Mouse (Mus musculus) heart, embryonic 13.5 days (tissue): ENCODE data around the gene Dmrtc1c1. TPM values are rescaled to one million over a fixed set of nuclear protein-coding genes. Genes with fewer than 3 reads are reported as not detected.
"Not testable (repeated sequence)": the region's sequence is repeated elsewhere in the genome, so short reads cannot be mapped to it uniquely, and the experiment has no call there.

Experiments
- ATAC-seq: fragments of 200-750 bp; cut with Nextera tagmentation; 2 replicates; pipeline ENCODE4 v1.8.0; 2017; ENCODE audit warnings: moderate TSS enrichment; ENCODE audit not compliant: insufficient number of reproducible peaks, low FRiP score, low TSS enrichment; ENCODE audit errors: extremely low read depth
- H3K27ac ChIP-seq: fragments of 300-500 bp; sonication (generic); replicated peaks from 2 replicates; pipeline ENCODE4 v1.5.1; 2015; ENCODE audit warnings: moderate library complexity, mild to moderate bottlenecking, inconsistent platforms
- H3K27me3 ChIP-seq: fragments of 300-500 bp; sonication (generic); replicated peaks from 2 replicates; pipeline ENCODE4 v1.6.1; 2015; ENCODE audit warnings: mild to moderate bottlenecking, inconsistent platforms
- H3K36me3 ChIP-seq: fragments of 300-500 bp; sonication (generic); 2 replicates; pipeline ENCODE4 v1.6.1; 2015; ENCODE audit warnings: mild to moderate bottlenecking, inconsistent platforms
- H3K4me1 ChIP-seq: fragments of 300-500 bp; sonication (generic); 2 replicates; pipeline ENCODE4 v1.6.1; 2015; ENCODE audit warnings: inconsistent platforms
- H3K4me2 ChIP-seq: fragments of 300-500 bp; sonication (generic); 2 replicates; pipeline ENCODE4 v1.6.1; 2015; ENCODE audit warnings: inconsistent platforms, mild to moderate bottlenecking, moderate library complexity
- H3K4me3 ChIP-seq: fragments of 300-500 bp; sonication (generic); 2 replicates; pipeline ENCODE4 v1.5.1; 2015; ENCODE audit warnings: moderate library complexity, mild to moderate bottlenecking, inconsistent platforms
- H3K9ac ChIP-seq: fragments of 300-500 bp; sonication (generic); 2 replicates; pipeline ENCODE4 v1.6.1; 2015; ENCODE audit warnings: inconsistent platforms, mild to moderate bottlenecking, moderate library complexity
- H3K9me3 ChIP-seq: fragments of 300-500 bp; sonication (generic); 2 replicates; pipeline ENCODE4 v1.6.1; 2016; ENCODE audit warnings: inconsistent platforms
- WGBS: fragments of 180-500 bp; shearing (Covaris S2); methylation state at CpG from one replicate; pipeline ENCODE4 v1.1.7; 2015; ENCODE audit warnings: mixed read lengths; 5-methylcytosine and 5-hydroxymethylcytosine counted together
- polyA plus RNA-seq: library from polyadenylated mRNA; unstranded; fragments of >200 nt; fragmentation: Nextera tagmentation; extraction: Ambion mirVana; gene quantifications from 2 replicates; pipeline ENCODE4 v1.2.1, GENCODE M21; 2015

Gene Dmrtc1c1
- polyA plus RNA-seq, result not detected in 2 replicates

GRCm38 (mm10) chrX:102802663-102803062, at the start of gene Dmrtc1c1:
Dmrtc1c1 (plus strand) TSS chrX:102802963.
- not testable (repeated sequence) for H3K27me3 ChIP-seq, H3K27ac ChIP-seq, H3K4me1 ChIP-seq, H3K4me2 ChIP-seq, ATAC-seq, H3K36me3 ChIP-seq, H3K4me3 ChIP-seq, H3K9ac ChIP-seq, H3K9me3 ChIP-seq
- no CpG with 5 or more reads among the region's 14 CpGs for WGBS

- 50% methylated on average over 4 of the region's 4 CpGs for WGBS
- Histone ChIP-seq H3K4me1 (no peaks in the 10 kb centered on the region), H3K27me3 (peaks cover 8% of the 10 kb centered on the region), H3K4me3 (no peak overlapping the region), H3K36me3 (no peaks in the 10 kb centered on the region), H3K4me2 (no peak overlapping the region), H3K9me3 (no peaks in the 10 kb centered on the region), H3K27ac (no peak overlapping the region), H3K9ac (no peak overlapping the region)
- no peak for ATAC-seq
These were observed 36.9 kb upstream of the Dmrtc1c1 start for GRCm38 (mm10) chrX:102765878-102766277.

DNA sequence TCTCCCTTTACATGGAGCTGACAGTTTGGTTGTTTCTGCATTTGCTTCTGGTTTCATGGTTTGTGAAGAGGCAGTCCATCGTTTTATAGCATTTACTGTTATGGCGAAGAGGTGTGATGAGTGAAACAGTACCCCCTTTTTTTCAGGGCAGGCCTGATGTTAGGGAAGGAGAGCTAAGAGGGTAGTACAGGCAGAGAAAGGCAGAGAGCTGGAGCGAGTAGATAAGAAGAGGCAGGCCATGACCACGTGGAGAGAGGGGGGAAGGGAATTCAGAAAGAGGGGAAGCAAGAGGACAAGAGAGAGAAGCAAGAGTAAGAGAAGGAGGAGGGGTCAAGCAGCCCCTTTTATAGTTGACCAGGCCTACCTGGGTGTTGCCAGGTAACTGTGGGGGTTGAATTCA, 9.5 kb downstream of the Dmrtc1c1 start:
- Histone ChIP-seq H3K4me3 (no peak overlapping the region), H3K27ac (no peak overlapping the region), H3K9ac (no peak overlapping the region), H3K9me3 (no peaks in the 10 kb centered on the region), H3K4me2 (no peak overlapping the region), H3K4me1 (no peaks in the 10 kb centered on the region), H3K36me3 (no peaks in the 10 kb centered on the region), H3K27me3 (peaks cover 15% of the 10 kb centered on the region; the same call in 1 of the 2 replicates)
- no peak for ATAC-seq
- 52% methylated on average over 3 of the region's 4 CpGs for WGBS

GRCm38 (mm10) chrX:102854516-102854915, 51.8 kb downstream of the Dmrtc1c1 start, which contains the start of gene Dmrtc1c2:
Dmrtc1c2 (minus strand) TSS chrX:102854616.
- not testable (repeated sequence) for H3K27ac ChIP-seq, H3K4me2 ChIP-seq, ATAC-seq, H3K36me3 ChIP-seq, H3K4me1 ChIP-seq, H3K9me3 ChIP-seq, H3K27me3 ChIP-seq, H3K9ac ChIP-seq, H3K4me3 ChIP-seq
- WGBS, result no CpG with 5 or more reads among the region's 13 CpGs

Other genes starting within 250 kb of the Dmrtc1c1 start
- gene Phka1, start 158.7 kb upstream of the Dmrtc1c1 start, polyA plus RNA-seq, result 9.1 and 9.7 TPM in 2 replicates
- gene Gm3880, start 116.0 kb upstream of the Dmrtc1c1 start, polyA plus RNA-seq, result not detected in 2 replicates
- gene Gm9112, start 95.3 kb upstream of the Dmrtc1c1 start, polyA plus RNA-seq, result not detected in 2 replicates
- not detected in 2 replicates for gene Dmrtc1b, start 95.1 kb upstream of the Dmrtc1c1 start, polyA plus RNA-seq
- gene Dmrtc1c2, start 51.7 kb downstream of the Dmrtc1c1 start, polyA plus RNA-seq, result not detected in 2 replicates
- gene 1700031F05Rik, start 65.0 kb downstream of the Dmrtc1c1 start, polyA plus RNA-seq, result not detected in 2 replicates
- 0.27 and 0.43 TPM in 2 replicates for gene Dmrtc1a, start 105.7 kb downstream of the Dmrtc1c1 start, polyA plus RNA-seq
- not detected in 2 replicates for gene 1700011M02Rik, start 105.9 kb downstream of the Dmrtc1c1 start, polyA plus RNA-seq
- not detected in 2 replicates for gene 1700018G05Rik, start 125.4 kb downstream of the Dmrtc1c1 start, polyA plus RNA-seq